Mouse (Mus musculus) C2C12 (cell line): Measurements from ENCODE around the gene Pkhd1.

ENCODE experiments used
- CTCF ChIP-seq: IDR thresholded peaks from one replicate; pipeline ENCODE4 v1.5.1; 2011; ENCODE audit not compliant: control insufficient read depth, insufficient read depth, insufficient read length
- MYOD1 ChIP-seq: IDR thresholded peaks from one replicate; pipeline ENCODE4 v1.6.1; 2011; ENCODE audit warnings: low read depth; ENCODE audit not compliant: control insufficient read depth, insufficient read length
- USF1 ChIP-seq: IDR thresholded peaks from one replicate; pipeline ENCODE4 v1.6.1; 2011; ENCODE audit warnings: low read depth, mild to moderate bottlenecking, control low read depth, moderate library complexity

GRCm38 (mm10) chr1:20513364-20514084 is 104.3 kb downstream of the Pkhd1 start:
- TF ChIP-seq USF1, result no peak
- no peak for TF ChIP-seq CTCF
- no peak for TF ChIP-seq MYOD1
